Mouse (Mus musculus) macrophage (primary cell): Measurements from ENCODE around the gene Cfap54. TPM values are rescaled to one million over a fixed set of nuclear protein-coding genes. Genes with fewer than 3 reads are reported as not detected.

Source experiments
- H3K27ac ChIP-seq: fragments of 350-480 bp; formaldehyde crosslinking; 2 replicates; pipeline ENCODE4 v1.9.0; 2021
- H3K36me3 ChIP-seq: fragments of 350-480 bp; formaldehyde crosslinking; 2 replicates; pipeline ENCODE4 v1.9.0; 2021; ENCODE audit errors: inconsistent target
- H3K4me3 ChIP-seq: fragments of 350-480 bp; formaldehyde crosslinking; 2 replicates; pipeline ENCODE4 v1.9.0; 2021; ENCODE audit errors: inconsistent target
- H3K79me2 ChIP-seq: fragments of 350-480 bp; formaldehyde crosslinking; 2 replicates; pipeline ENCODE4 v1.9.0; 2021; ENCODE audit errors: inconsistent target
- WGBS: methylation state at CpG from one replicate; pipeline ENCODE4 v1.1.7; 2026; ENCODE audit warnings: inconsistent platforms; ENCODE audit not compliant: missing documents; 5-methylcytosine and 5-hydroxymethylcytosine counted together
- polyA plus RNA-seq: library from polyadenylated mRNA; stranded (reverse); fragments of 250-400 nt; gene quantifications from 3 replicates; pipeline ENCODE4 v1.2.4, GENCODE M21; 2018; ENCODE audit warnings: inconsistent platforms

The Cfap54 gene
- polyA plus RNA-seq, 1 experiment from 2014 or later, result not detected

DNA sequence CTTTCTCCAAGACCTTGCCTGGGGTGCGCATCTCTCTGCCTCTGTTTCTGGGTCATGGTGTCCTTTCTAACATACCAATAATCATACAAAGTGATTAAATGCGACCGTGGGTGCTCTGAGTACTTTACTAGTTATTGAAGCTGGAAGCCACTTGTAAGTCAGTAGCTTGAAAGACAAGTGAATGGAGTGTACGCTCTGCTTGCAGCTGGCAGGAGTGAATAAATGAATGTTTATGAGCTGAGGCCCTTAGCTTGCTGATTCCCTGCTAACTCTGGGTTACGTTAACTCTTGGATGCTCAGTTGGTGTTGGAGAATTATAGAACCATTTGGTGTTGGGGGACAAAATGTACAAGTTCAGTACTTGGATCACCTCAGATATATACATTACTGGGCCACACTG is 298.7 kb downstream of the Cfap54 start:
- H3K36me3 ChIP-seq, result no peaks in the 10 kb centered on the region

DNA sequence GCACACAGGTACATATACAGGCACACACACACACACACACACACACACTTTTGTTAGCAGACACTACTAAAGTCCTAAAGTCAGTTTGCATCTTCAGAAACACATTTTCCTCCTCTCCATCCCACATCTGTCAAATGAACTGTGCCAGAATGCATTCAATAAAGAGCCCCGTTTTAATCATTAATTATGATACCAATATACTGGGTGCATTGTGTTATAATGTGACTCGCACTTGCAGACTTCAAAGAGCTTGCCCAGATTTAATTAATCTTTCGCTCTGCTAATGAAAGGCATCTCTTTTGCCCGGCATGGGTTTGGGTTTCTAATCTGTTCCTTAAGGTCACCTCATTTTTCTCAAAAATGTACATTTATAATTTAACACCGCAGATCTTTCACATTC is 327.1 kb downstream of the Cfap54 start:
- no peaks in the 10 kb centered on the region for H3K79me2 ChIP-seq
- H3K27ac ChIP-seq, result no peak overlapping the region
- no peak overlapping the region for H3K4me3 ChIP-seq
- WGBS, result 95% methylated on average over 5 of the region's 5 CpGs
- H3K36me3 ChIP-seq, result no peaks in the 10 kb centered on the region

More for the DNA sequence above, 298.7 kb downstream of the Cfap54 start:
- H3K79me2 ChIP-seq, result no peaks in the 10 kb centered on the region
- H3K27ac ChIP-seq, result no peak overlapping the region
- 87% methylated on average over 5 of the region's 5 CpGs for WGBS
- no peak overlapping the region for H3K4me3 ChIP-seq

- 90% methylated on average over 3 of the region's 3 CpGs for WGBS
- no peak overlapping the region for H3K4me3 ChIP-seq
Observed at GRCm38 (mm10) chr10:92730339-92730738, 351.1 kb downstream of the Cfap54 start.

GRCm38 (mm10) chr10:92728723-92729122 is 352.7 kb downstream of the Cfap54 start:
- Histone ChIP-seq H3K79me2 (no peaks in the 10 kb centered on the region), H3K36me3 (no peaks in the 10 kb centered on the region), H3K4me3 (no peak overlapping the region), H3K27ac (no peak overlapping the region)
- WGBS, result 81% methylated on average over 3 of the region's 3 CpGs

More at GRCm38 (mm10) chr10:92730339-92730738, 351.1 kb downstream of the Cfap54 start:
- H3K79me2 ChIP-seq, result no peaks in the 10 kb centered on the region
- no peaks in the 10 kb centered on the region for H3K36me3 ChIP-seq
- H3K27ac ChIP-seq, result no peak overlapping the region

Other genes starting within 250 kb of the Cfap54 start
- 15.0 to 16.1 TPM (median 15.3 TPM) in 3 replicates for gene Cdk17, start 79.3 kb upstream of the Cfap54 start, polyA plus RNA-seq
- 22.5 to 61.1 TPM (median 23.9 TPM) in 3 replicates for gene Elk3, start 229.5 kb upstream of the Cfap54 start, polyA plus RNA-seq